Mouse (Mus musculus) gastrocnemius, postnatal 4 days (tissue): Measurements from ENCODE around the gene Pkdrej. TPM values are rescaled to one million over a fixed set of nuclear protein-coding genes. Genes with fewer than 3 reads are reported as not detected.
A peak's percentile ranks its signal among the peaks of the same experiment; 100 is the strongest.
"Not testable (repeated sequence)": the region's sequence is repeated elsewhere in the genome, so short reads cannot be mapped to it uniquely, and the experiment has no call there.

Experiments
- DNase-seq, 2 experiments: peaks; one replicate each; pipeline ENCODE4 v3.0.0; 2021 to 2022; ENCODE audit warnings: low spot score in 2 of 2, mixed read lengths in 2 of 2
- long read RNA-seq, 2 experiments: library from polyadenylated mRNA; stranded (forward); transcript quantifications; one replicate each; pipeline ENCODE4 v2.0.0; 2021
- total RNA-seq, 2 experiments: library from RNA; stranded (reverse); gene quantifications; 2 replicates each; pipeline ENCODE4 v1.2.3; 2021

The Pkdrej gene
- total RNA-seq = under 1 TPM; 0.34 to 0.39 TPM
- long read RNA-seq, experiment 1, full-length matches to known transcripts = 1 of 1 reads
- long read RNA-seq, experiment 1, partial matches to known transcripts = 0 of 1 reads
- long read RNA-seq, experiment 1, other reads (novel, unspliced or antisense) = 0 of 1 reads
- long read RNA-seq, experiment 2 = 0 reads

- peak; percentile 33 to 40 for DNase-seq
Observed at GRCm38 (mm10) chr15:85821203-85822010, at the start of gene Pkdrej. Gene Pkdrej (minus strand): TSS chr15:85821734.

- peak in 1 of 2 experiments; percentile 57 for DNase-seq
Observed at GRCm38 (mm10) chr15:85867696-85868095, 46.2 kb upstream of the Pkdrej start.

GRCm38 (mm10) chr15:85865913-85866312 lies 44.4 kb upstream of the Pkdrej start:
- not testable (repeated sequence) for DNase-seq

DNA sequence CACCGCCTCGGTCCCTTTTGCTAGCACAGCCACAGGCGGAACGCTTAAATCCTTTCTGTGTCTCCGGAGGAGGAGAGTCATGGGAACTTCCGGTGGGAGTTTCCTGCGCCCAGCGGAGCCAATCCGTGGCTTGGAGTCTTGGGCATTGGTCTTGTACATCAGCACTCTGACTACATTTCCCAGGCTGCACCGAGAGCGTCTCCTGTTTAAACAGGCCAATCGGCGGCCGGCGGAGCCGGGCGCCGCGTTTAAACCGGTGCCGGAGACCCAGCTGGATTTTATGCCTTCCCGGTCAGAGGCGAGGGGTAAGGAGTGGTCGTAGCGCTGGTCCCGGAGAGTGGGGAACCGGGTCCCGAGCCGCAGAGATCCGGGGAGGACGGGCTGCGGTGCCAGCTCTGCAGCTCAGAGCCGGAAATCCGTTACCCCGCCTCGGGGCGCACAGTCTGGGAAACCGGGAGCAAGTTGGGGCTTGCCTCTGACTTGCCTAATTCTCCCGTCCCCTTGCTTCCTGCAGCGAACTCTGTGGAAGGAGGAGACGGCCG lies 38.0 kb upstream of the Pkdrej start, which contains the start of gene Gtse1:
Gene Gtse1 (plus strand): TSS at position 256 of the 542 bp plus-strand sequence.
- peak; percentile 82 to 93 for DNase-seq

DNA sequence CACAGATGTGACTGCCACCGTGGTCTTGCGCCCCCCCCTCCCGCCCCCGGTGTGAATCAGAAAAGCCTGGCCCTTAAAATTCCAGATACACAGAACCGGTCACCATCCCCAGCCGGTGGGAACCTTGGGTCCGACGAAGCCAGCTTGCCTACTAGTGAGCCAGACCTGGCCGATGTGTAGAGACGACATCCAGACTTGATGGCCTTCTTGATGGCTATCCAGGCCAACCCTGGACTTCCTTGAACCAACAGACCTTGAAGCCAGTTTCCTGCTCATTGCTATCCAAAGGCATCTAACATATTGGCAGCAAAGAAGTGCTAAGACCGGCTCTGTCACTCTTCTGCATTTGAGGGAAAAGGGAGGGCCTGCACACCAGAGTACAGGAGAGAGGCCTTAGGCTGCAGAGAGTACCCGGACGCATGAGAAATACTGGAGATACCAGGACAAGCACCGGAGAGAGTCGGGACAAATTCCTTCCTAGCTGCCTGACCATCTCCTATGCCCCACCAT lies 37.5 kb upstream of the Pkdrej start:
- no peak for DNase-seq

- no peak for DNase-seq
Observed at GRCm38 (mm10) chr15:85851656-85852392, 30.3 kb upstream of the Pkdrej start.

DNA sequence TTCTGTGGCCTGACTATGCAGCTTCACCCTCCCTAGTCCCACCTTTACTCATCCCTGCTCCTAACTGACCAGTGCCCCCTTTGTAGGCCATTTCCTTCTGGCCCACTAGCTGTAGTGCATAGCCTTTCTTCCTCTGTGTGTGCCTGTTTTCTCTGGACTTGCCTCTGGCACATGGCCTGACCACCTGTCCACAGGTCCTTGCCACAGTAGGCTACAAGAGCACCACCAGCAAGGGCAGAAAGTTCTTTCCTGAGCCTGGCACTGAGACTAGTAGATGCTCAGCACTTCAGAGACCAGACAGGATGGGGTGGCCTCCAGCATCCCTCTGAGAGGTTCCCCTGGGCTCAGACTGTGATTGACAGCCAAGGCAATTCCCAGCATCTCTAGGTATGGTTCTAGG lies 23.5 kb upstream of the Pkdrej start:
- no peak for DNase-seq

GRCm38 (mm10) chr15:85841796-85842360 lies 20.3 kb upstream of the Pkdrej start:
- no peak for DNase-seq

DNA sequence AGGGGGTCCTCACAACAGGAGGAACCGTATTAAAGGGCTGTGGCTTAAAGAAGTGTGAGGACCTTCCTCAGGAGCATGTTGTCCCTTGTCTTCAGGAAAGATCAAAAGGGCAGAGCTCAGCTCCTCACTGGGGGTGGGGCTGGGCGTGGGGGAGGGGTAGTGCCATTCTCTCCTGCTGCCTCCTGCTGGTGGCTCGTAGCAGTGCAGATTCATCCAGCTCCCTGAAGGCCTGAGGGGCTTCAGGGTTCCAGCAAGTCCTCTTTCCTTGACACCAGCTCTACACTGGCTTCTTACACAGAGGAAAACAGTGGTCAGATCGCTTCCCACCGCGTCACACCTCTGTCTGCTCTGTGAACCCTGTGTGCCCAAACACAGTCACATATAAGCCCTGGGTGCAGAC lies 19.4 kb upstream of the Pkdrej start:
- no peak for DNase-seq

DNA sequence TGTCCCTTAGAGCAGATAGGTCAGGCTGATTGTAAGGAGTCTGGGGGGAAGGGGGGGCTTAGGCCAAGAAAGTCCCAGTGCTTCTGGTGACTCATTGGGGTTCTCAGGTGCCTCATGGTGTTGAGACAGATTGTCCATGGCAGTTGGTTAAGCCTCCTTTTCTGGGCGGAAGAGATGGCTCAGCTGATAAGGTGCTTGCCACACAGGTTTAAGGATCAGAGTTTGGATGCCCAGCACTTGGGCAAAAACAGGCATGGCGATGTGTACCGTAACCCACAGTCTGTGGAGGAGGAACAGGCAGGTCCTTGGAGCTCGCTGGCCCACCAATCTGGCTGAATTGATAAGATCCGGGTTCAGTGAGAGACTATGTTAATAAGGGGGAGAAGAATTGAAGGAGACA lies 15.4 kb upstream of the Pkdrej start:
- no peak for DNase-seq

- DNase-seq = no peak
Observed at GRCm38 (mm10) chr15:85835335-85835734, 13.8 kb upstream of the Pkdrej start.

- DNase-seq = no peak
Observed at GRCm38 (mm10) chr15:85832599-85832998, 11.1 kb upstream of the Pkdrej start.

DNA sequence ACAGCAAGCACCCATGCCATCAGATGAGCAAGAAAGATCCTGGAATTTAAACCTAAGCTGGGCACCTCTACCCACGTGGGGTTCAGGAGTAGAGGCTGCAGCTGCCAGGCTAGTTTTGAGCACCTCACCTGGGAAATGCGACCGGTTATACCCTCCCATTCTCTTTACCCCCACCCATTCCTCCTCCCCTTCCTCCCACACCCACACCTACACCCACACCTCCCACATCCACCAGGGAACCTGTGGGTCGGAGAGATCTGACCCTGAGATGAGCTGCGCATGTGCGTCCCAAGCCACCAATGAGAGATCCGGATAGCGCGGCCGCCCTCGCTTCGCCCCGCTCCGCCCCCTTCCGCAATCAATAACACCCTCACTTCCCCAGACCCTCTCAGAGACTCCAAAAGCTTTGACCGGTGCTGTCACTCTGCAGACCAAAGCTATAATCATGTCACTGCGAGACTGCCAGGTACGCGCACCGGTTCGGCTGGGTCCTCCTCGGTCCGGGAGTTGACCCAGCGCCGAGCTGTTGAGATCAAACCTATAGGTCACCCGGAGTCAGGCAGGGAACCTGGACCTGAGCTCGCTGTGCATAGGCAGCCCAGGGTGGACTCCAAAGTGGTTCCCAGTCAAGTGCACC lies 10.5 kb upstream of the Pkdrej start, which contains the start of gene Ttc38:
Gene Ttc38 (plus strand): TSS at position 353 of the 637 bp plus-strand sequence.
- peak; percentile 48 to 77 for DNase-seq

DNA sequence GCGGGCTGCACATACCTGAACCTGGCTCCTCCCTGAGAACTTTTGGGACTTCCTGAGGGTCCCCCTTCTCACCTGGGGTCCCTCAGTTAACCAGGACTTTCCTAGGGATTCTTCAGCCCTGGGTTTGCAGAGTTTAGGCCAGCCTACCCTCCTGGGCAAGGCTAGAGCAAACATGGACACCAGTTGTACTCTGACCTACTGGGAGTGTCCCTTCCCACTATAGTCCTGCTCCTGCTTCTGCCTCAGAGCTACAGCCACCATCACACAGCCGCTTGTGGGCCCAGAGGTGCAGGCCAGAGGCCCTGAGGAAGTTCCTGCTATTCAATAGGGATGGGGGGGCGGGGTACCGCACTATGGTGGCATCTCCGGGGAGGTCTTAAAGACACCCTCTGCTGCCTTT lies 7.9 kb upstream of the Pkdrej start:
- no peak for DNase-seq

- DNase-seq = no peak
Observed at GRCm38 (mm10) chr15:85828071-85828470, 6.5 kb upstream of the Pkdrej start.

- DNase-seq = no peak
Observed at GRCm38 (mm10) chr15:85826676-85827075, 5.1 kb upstream of the Pkdrej start.

DNA sequence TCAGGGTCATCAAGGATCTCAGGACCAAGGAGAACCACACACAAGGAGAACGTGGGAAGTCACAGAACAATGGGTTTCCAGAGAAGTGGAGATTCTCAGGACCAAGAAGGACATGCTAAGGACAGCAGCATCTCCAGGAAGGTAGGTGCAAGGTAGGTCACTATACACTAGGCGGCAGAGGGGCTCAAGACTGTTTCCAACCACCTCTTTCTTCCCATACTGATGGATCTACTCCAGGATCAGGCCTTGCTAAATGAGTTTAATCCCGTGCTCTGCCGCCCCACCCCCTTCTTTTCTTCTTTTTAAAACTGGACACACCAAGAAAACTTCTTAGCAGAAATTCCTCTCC lies 451 bp upstream of the Pkdrej start:
- no peak for DNase-seq

- no peak for DNase-seq
Observed at GRCm38 (mm10) chr15:85813428-85813827, 8.1 kb downstream of the Pkdrej start.

- peak; percentile 99 for DNase-seq
Observed at GRCm38 (mm10) chr15:85811535-85812277, 9.8 kb downstream of the Pkdrej start, which contains the start of gene Cdpf1. Gene Cdpf1 (minus strand): TSS chr15:85811697.
